12 mouse cellular contexts compared by ENCODE assay signal in genomic region chr1:77460831-77461629, GRCm38 (mm10). TPM values are rescaled to one million over a fixed set of nuclear protein-coding genes. Genes with fewer than 3 reads are reported as not detected.
DNase-seq lines count a peak whose midpoint lies in the region; ATAC-seq and TF ChIP-seq lines count a peak whose summit lies in the region.
"Had no signal": no experiment of that assay in that cellular context is flagged by ENCODE, and none has a peak within 500 bp of the region (broad histone marks: within the 10 kb centered on the region; RNA-seq: fewer than 3 reads in every experiment).

No protein-coding gene starts in this region.

- no peaks in the 10 kb centered on the region for H3K9me3 ChIP-seq in intestine, embryonic 15.5 days
- no peaks in the 10 kb centered on the region for H3K9me3 ChIP-seq in intestine, postnatal 0 days (ENCODE audit: control insufficient read depth)
- H3K9me3 ChIP-seq in embryonic facial prominence, embryonic 15.5 days (replicated peaks): no peaks in the 10 kb centered on the region
- no peaks in the 10 kb centered on the region for H3K9me3 ChIP-seq in stomach, postnatal 0 days (ENCODE audit: control insufficient read depth, low read length)
- H3K9me3 ChIP-seq: liver, embryonic 15.5 days; midbrain, embryonic 12.5 days; neural tube, embryonic 13.5 days had no signal

- H3K27ac ChIP-seq in intestine, embryonic 15.5 days: 0 out of 2 replicates have a peak overlapping the region, but pooled peaks have one; percentile 49
- no peak overlapping the region for H3K27ac ChIP-seq in intestine, postnatal 0 days (ENCODE audit: low read depth, low read length)
- H3K27ac ChIP-seq in embryonic facial prominence, embryonic 15.5 days (replicated peaks): peak overlapping the region; percentile 55; the same call in 1 of the 2 replicates
- H3K27ac ChIP-seq in stomach, postnatal 0 days (replicated peaks): peak overlapping the region; percentile 8
- no peak overlapping the region for H3K27ac ChIP-seq in thymus, adult 2 months (ENCODE audit: control insufficient read depth, insufficient read depth, low read length)
- H3K27ac ChIP-seq: liver, embryonic 15.5 days; midbrain, embryonic 12.5 days; neural tube, embryonic 13.5 days had no signal

- no peak for TF ChIP-seq EP300 in stomach, postnatal 0 days (optimal IDR thresholded peaks at IDR 0.05)

- no peak for TF ChIP-seq POLR2A in lung, adult 2 months (IDR thresholded peaks at IDR 0.05; ENCODE audit: borderline replicate concordance, extremely low read depth, low read depth, low read length)
- no peak for TF ChIP-seq POLR2A in thymus, adult 2 months (IDR thresholded peaks at IDR 0.05; ENCODE audit: control insufficient read depth, extremely low read depth, insufficient read depth, low read length, poor library complexity)

- no peak for ATAC-seq in intestine, embryonic 15.5 days
- ATAC-seq in intestine, postnatal 0 days: no peak
- no peak for ATAC-seq in embryonic facial prominence, embryonic 15.5 days (ENCODE audit: insufficient number of reproducible peaks, low FRiP score, low TSS enrichment, low read depth)
- 0 out of 2 replicates have a peak, but pooled peaks have one; percentile 31 for ATAC-seq in stomach, postnatal 0 days (ENCODE audit: low FRiP score, low TSS enrichment)
- ATAC-seq: hindbrain, postnatal 0 days had no signal

- TF ChIP-seq CTCF in intestine, postnatal 0 days (IDR thresholded peaks at IDR 0.05; ENCODE audit: low read depth): no peak
- no peak for TF ChIP-seq CTCF in lung, adult 2 months (IDR thresholded peaks at IDR 0.05; ENCODE audit: insufficient read depth, low read length)
- no peak for TF ChIP-seq CTCF in stomach, postnatal 0 days (IDR thresholded peaks at IDR 0.05; ENCODE audit: low read depth)
- TF ChIP-seq CTCF in thymus, adult 2 months (IDR thresholded peaks at IDR 0.05; ENCODE audit: borderline replicate concordance, control insufficient read depth, extremely low read depth, insufficient read depth, low read length, poor library complexity): no peak

- no peaks in the 10 kb centered on the region for H3K36me3 ChIP-seq in intestine, embryonic 15.5 days
- no peaks in the 10 kb centered on the region for H3K36me3 ChIP-seq in intestine, postnatal 0 days (ENCODE audit: control insufficient read depth, insufficient read depth)
- H3K36me3 ChIP-seq in embryonic facial prominence, embryonic 15.5 days: no peaks in the 10 kb centered on the region
- H3K36me3 ChIP-seq in stomach, postnatal 0 days (ENCODE audit: control insufficient read depth, insufficient read depth, low read length): no peaks in the 10 kb centered on the region
- no peaks in the 10 kb centered on the region for H3K36me3 ChIP-seq in thymus, adult 2 months (ENCODE audit: control insufficient read depth, insufficient read depth, low read length)
- H3K36me3 ChIP-seq: liver, embryonic 15.5 days; midbrain, embryonic 12.5 days; neural tube, embryonic 13.5 days had no signal

- 63% methylated on average over 11 of the region's 11 CpGs for WGBS in intestine, embryonic 15.5 days
- WGBS in intestine, postnatal 0 days: 47% methylated on average over 11 of the region's 11 CpGs
- WGBS in lung, adult 2 months: 53% methylated on average over 11 of the region's 11 CpGs
- 56% methylated on average over 11 of the region's 11 CpGs for WGBS in embryonic facial prominence, embryonic 15.5 days
- WGBS in stomach, postnatal 0 days: 66% methylated on average over 11 of the region's 11 CpGs
- 84% methylated on average over 11 of the region's 11 CpGs for WGBS in thymus, adult 2 months

- H3K27me3 ChIP-seq in intestine, embryonic 15.5 days (replicated peaks): no peaks in the 10 kb centered on the region
- H3K27me3 ChIP-seq in intestine, postnatal 0 days (replicated peaks; ENCODE audit: control insufficient read depth, insufficient read depth, low read length): no peaks in the 10 kb centered on the region
- H3K27me3 ChIP-seq in embryonic facial prominence, embryonic 15.5 days: no peaks in the 10 kb centered on the region
- no peaks in the 10 kb centered on the region for H3K27me3 ChIP-seq in stomach, postnatal 0 days (ENCODE audit: control insufficient read depth, insufficient read depth, low read length)
- H3K27me3 ChIP-seq in thymus, adult 2 months (ENCODE audit: control insufficient read depth, insufficient read depth, low read length): no peaks in the 10 kb centered on the region
- H3K27me3 ChIP-seq: liver, embryonic 15.5 days; midbrain, embryonic 12.5 days; neural tube, embryonic 13.5 days had no signal

- H3K4me1 ChIP-seq in intestine, embryonic 15.5 days (replicated peaks): peaks cover 17% of the 10 kb centered on the region
- H3K4me1 ChIP-seq in intestine, postnatal 0 days (replicated peaks; ENCODE audit: control insufficient read depth, insufficient read depth, low read length): no peaks in the 10 kb centered on the region; the same call in 1 of the 2 replicates
- peaks cover 15% of the 10 kb centered on the region for H3K4me1 ChIP-seq in lung, adult 2 months (ENCODE audit: control insufficient read depth, insufficient read depth, low read length)
- H3K4me1 ChIP-seq in embryonic facial prominence, embryonic 15.5 days: peaks cover 18% of the 10 kb centered on the region
- peaks cover 9% of the 10 kb centered on the region; the same call in 1 of the 2 replicates for H3K4me1 ChIP-seq in stomach, postnatal 0 days (replicated peaks; ENCODE audit: control insufficient read depth, insufficient read depth)
- H3K4me1 ChIP-seq in thymus, adult 2 months (replicated peaks; ENCODE audit: control insufficient read depth, insufficient read depth, low read length): no peaks in the 10 kb centered on the region
- H3K4me1 ChIP-seq: liver, embryonic 15.5 days had no signal

- peak; percentile 19 for DNase-seq in lung, postnatal 36 days
- no peak for DNase-seq in lung, adult 2 months
- no peak for DNase-seq in stomach, postnatal 0 days (ENCODE audit: low spot score)
- no peak for DNase-seq in thymus, adult 2 months
- DNase-seq: cerebellum, adult 2 months had no signal

- no peak overlapping the region for H3K4me3 ChIP-seq in intestine, embryonic 15.5 days (replicated peaks)
- H3K4me3 ChIP-seq in intestine, postnatal 0 days (ENCODE audit: low read depth, low read length): no peak overlapping the region
- no peak overlapping the region for H3K4me3 ChIP-seq in lung, adult 2 months (replicated peaks; ENCODE audit: extremely low read depth, low read depth, low read length)
- H3K4me3 ChIP-seq in embryonic facial prominence, embryonic 15.5 days (replicated peaks): no peak overlapping the region
- no peak overlapping the region for H3K4me3 ChIP-seq in stomach, postnatal 0 days (ENCODE audit: low read depth, low read length)
- no peak overlapping the region for H3K4me3 ChIP-seq in thymus, adult 2 months (ENCODE audit: control insufficient read depth, insufficient read depth, low read length)
- H3K4me3 ChIP-seq: liver, embryonic 15.5 days; midbrain, embryonic 12.5 days; neural tube, embryonic 13.5 days had no signal

- H3K9ac ChIP-seq in intestine, embryonic 15.5 days: no peak overlapping the region
- H3K9ac ChIP-seq in intestine, postnatal 0 days (ENCODE audit: low read depth, low read length): no peak overlapping the region
- no peak overlapping the region for H3K9ac ChIP-seq in embryonic facial prominence, embryonic 15.5 days
- H3K9ac ChIP-seq in stomach, postnatal 0 days (ENCODE audit: low read length): no peak overlapping the region
- H3K9ac ChIP-seq: liver, embryonic 15.5 days; midbrain, embryonic 12.5 days; neural tube, embryonic 13.5 days had no signal

- H3K4me2 ChIP-seq in intestine, embryonic 15.5 days (replicated peaks): no peak overlapping the region
- no peak overlapping the region for H3K4me2 ChIP-seq in intestine, postnatal 0 days (replicated peaks; ENCODE audit: low read depth)
- H3K4me2 ChIP-seq in embryonic facial prominence, embryonic 15.5 days (replicated peaks): no peak overlapping the region
- no peak overlapping the region for H3K4me2 ChIP-seq in stomach, postnatal 0 days (replicated peaks; ENCODE audit: low read depth)
- H3K4me2 ChIP-seq: liver, embryonic 15.5 days; midbrain, embryonic 12.5 days; neural tube, embryonic 13.5 days had no signal

RNA-seq across cellular contexts. Expression of gene Epha4, which starts 53.9 kb away (rescaled TPM):
- polyA plus RNA-seq in intestine, embryonic 15.5 days (2015; fragmentation: Nextera tagmentation; extraction: Ambion mirVana): 8.7 and 10.4 TPM in 2 replicates
- polyA plus RNA-seq in intestine, postnatal 0 days (2015; fragmentation: Nextera tagmentation; extraction: Ambion mirVana): 1.5 and 2.1 TPM in 2 replicates
- polyA plus RNA-seq in lung, adult 2 months (2012; rRNA removed): 8.3 and 20.6 TPM in 2 replicates
- polyA plus RNA-seq in embryonic facial prominence, embryonic 15.5 days (2015; fragmentation: Nextera tagmentation; extraction: Ambion mirVana): 36.8 and 38.2 TPM in 2 replicates
- polyA plus RNA-seq in stomach, postnatal 0 days (2015; fragmentation: Nextera tagmentation; extraction: Ambion mirVana): 3.8 and 5.4 TPM in 2 replicates
- 1.7 and 3.9 TPM in 2 replicates for polyA plus RNA-seq in thymus, adult 2 months (2012; rRNA removed)

Comparison
In these comparisons a context has a peak if more than half of its experiments do, and no peak if none do; other contexts are left out.
1. H3K27ac ChIP-seq: peak in intestine, embryonic 15.5 days (single experiment), embryonic facial prominence, embryonic 15.5 days (single experiment) and stomach, postnatal 0 days (single experiment); none in intestine, postnatal 0 days (single experiment) and thymus, adult 2 months (single experiment).